8 mouse cellular contexts compared by ENCODE assay signal in genomic region chr19:21274714-21275113, GRCm38 (mm10). TPM values are rescaled to one million over a fixed set of nuclear protein-coding genes. Genes with fewer than 3 reads are reported as not detected.
DNase-seq lines count a peak whose midpoint lies in the region; ATAC-seq and TF ChIP-seq lines count a peak whose summit lies in the region.

No protein-coding gene starts in this region.

- dilution Hi-C loops in CH12.LX (cut with MboI; ENCODE audit: extremely low pct_ligation_motif_present, extremely low pct_unique_long_range_greater_than_20kb, low sequenced_read_pairs) = no loop called here

- no peak for TF ChIP-seq EP300 in heart, adult 2 months (IDR thresholded peaks at IDR 0.05; ENCODE audit: insufficient read depth, low read depth, low read length)
- no peak for TF ChIP-seq EP300 in CH12.LX (IDR thresholded peaks at IDR 0.05; ENCODE audit: low read length)

- no peaks in the 10 kb centered on the region for H3K9me3 ChIP-seq in CH12.LX (replicated peaks; ENCODE audit: low read length)
- H3K9me3 ChIP-seq in forebrain, embryonic 13.5 days (replicated peaks) = no peaks in the 10 kb centered on the region
- no peaks in the 10 kb centered on the region for H3K9me3 ChIP-seq in liver, embryonic 13.5 days (replicated peaks)

- no peak for TF ChIP-seq POLR2A in heart, adult 2 months (IDR thresholded peaks at IDR 0.05; ENCODE audit: insufficient read depth, low read depth, low read length)
- no peak for TF ChIP-seq POLR2A in CH12.LX (IDR thresholded peaks at IDR 0.05; ENCODE audit: low read depth, low read length)

- no peak for DNase-seq in heart, adult 2 months
- no peak for DNase-seq in heart, adult 18-20 months
- no peak for DNase-seq in CH12.LX (ENCODE audit: extremely low read depth)
- no peak for DNase-seq in liver, embryonic 13.5 days
- no peak for DNase-seq in right cerebral cortex, postnatal 10 days (ENCODE audit: low spot score in 2 of 2)
- no peak for DNase-seq in cerebellum, postnatal 25 days
- DNase-seq in spleen, adult 18-20 months = no peak

- 3% methylated on average over 3 of the region's 3 CpGs for WGBS in heart, adult 2 months
- WGBS in forebrain, embryonic 13.5 days = 36% methylated on average over 3 of the region's 3 CpGs
- WGBS in liver, embryonic 13.5 days (ENCODE audit: insufficient replicate concordance) = 17% methylated on average over 3 of the region's 3 CpGs

- in situ Hi-C loops in CH12.LX (cut with MboI; ENCODE audit: low pct_ligation_motif_present, low pct_unique_long_range_greater_than_20kb, low sequenced_read_pairs) = loop anchor here (25.0 kb wide), 2 partner anchors 137 to 237 kb away; no protein-coding TSS in a partner anchor

- H3K36me3 ChIP-seq in heart, adult 2 months (ENCODE audit: control insufficient read depth, insufficient read depth, low read length) = peaks cover 29% of the 10 kb centered on the region
- peaks cover 11 to 30% of the 10 kb centered on the region in 2 experiments for H3K36me3 ChIP-seq in CH12.LX (replicated peaks in 1 of 2; ENCODE audit: control insufficient read depth in 1 of 2, insufficient read depth in 1 of 2, low read length in 1 of 2)
- peaks cover 20% of the 10 kb centered on the region for H3K36me3 ChIP-seq in forebrain, embryonic 13.5 days (ENCODE audit: poor library complexity, severe bottlenecking)
- peaks cover 25% of the 10 kb centered on the region for H3K36me3 ChIP-seq in liver, embryonic 13.5 days

- TF ChIP-seq RAD21 in CH12.LX (IDR thresholded peaks at IDR 0.05; ENCODE audit: low read depth, low read length) = no peak

- peak overlapping the region; percentile 75 for H3K4me2 ChIP-seq in CH12.LX (ENCODE audit: insufficient read depth, low read depth, poor library complexity, severe bottlenecking)
- peak overlapping the region; percentile 72 for H3K4me2 ChIP-seq in forebrain, embryonic 13.5 days
- peak overlapping the region; percentile 71 for H3K4me2 ChIP-seq in liver, embryonic 13.5 days

- no peaks in the 10 kb centered on the region; the same call in 1 of the 2 replicates for H3K79me2 ChIP-seq in heart, adult 2 months (replicated peaks; ENCODE audit: control insufficient read depth, insufficient read depth, low read length)
- H3K79me2 ChIP-seq in CH12.LX (replicated peaks; ENCODE audit: control insufficient read depth, extremely low read depth, insufficient read depth, poor library complexity, severe bottlenecking) = peaks cover 45% of the 10 kb centered on the region

- TF ChIP-seq CTCF in heart, adult 2 months (IDR thresholded peaks at IDR 0.05) = no peak
- TF ChIP-seq CTCF in CH12.LX (conservative IDR thresholded peaks at IDR 0.05 in 1 of 2, IDR thresholded peaks at IDR 0.05 in 1 of 2; ENCODE audit: low read depth in 2 of 2, low read length in 2 of 2) = no peak

- H3K27ac ChIP-seq in heart, adult 2 months = peak overlapping the region; percentile 96
- no peak overlapping the region; the same call in 1 of the 2 replicates for H3K27ac ChIP-seq in CH12.LX (ENCODE audit: insufficient read depth, low read depth)
- H3K27ac ChIP-seq in forebrain, embryonic 13.5 days = no peak overlapping the region
- peak overlapping the region; percentile 76 for H3K27ac ChIP-seq in liver, embryonic 13.5 days

- intact Hi-C loops in heart, adult 2 months (cut with DNase I) = loop anchor here (5.0 kb wide), 3 partner anchors 98 to 198 kb away; partner anchors contain the start of gene Gda

- ATAC-seq in forebrain, embryonic 13.5 days = no peak
- ATAC-seq in liver, embryonic 13.5 days (ENCODE audit: low read depth) = no peak

- H3K4me1 ChIP-seq in heart, adult 2 months (ENCODE audit: control insufficient read depth, insufficient read depth, low read length) = peaks cover 4% of the 10 kb centered on the region
- peaks cover 0 to 33% of the 10 kb centered on the region in 2 experiments; a peak in 3 of 4 replicates for H3K4me1 ChIP-seq in CH12.LX (ENCODE audit: control insufficient read depth in 1 of 2, insufficient read depth in 2 of 2)
- H3K4me1 ChIP-seq in forebrain, embryonic 13.5 days = peaks cover 38% of the 10 kb centered on the region
- H3K4me1 ChIP-seq in liver, embryonic 13.5 days (replicated peaks) = peaks cover 24% of the 10 kb centered on the region

- peak overlapping the region; percentile 78 for H3K9ac ChIP-seq in heart, adult 2 months (ENCODE audit: low read depth, low read length)
- peak overlapping the region; percentile 89 for H3K9ac ChIP-seq in CH12.LX (ENCODE audit: insufficient read depth, low read depth)
- peak overlapping the region; percentile 70 for H3K9ac ChIP-seq in forebrain, embryonic 13.5 days
- H3K9ac ChIP-seq in liver, embryonic 13.5 days = peak overlapping the region; percentile 79

- H3K27me3 ChIP-seq in heart, adult 2 months (ENCODE audit: control insufficient read depth, insufficient read depth, low read length) = no peaks in the 10 kb centered on the region
- H3K27me3 ChIP-seq in CH12.LX (replicated peaks) = no peaks in the 10 kb centered on the region
- no peaks in the 10 kb centered on the region for H3K27me3 ChIP-seq in forebrain, embryonic 13.5 days
- H3K27me3 ChIP-seq in liver, embryonic 13.5 days = no peaks in the 10 kb centered on the region

- H3K4me3 ChIP-seq in heart, adult 2 months = peak overlapping the region; percentile 85
- peak overlapping the region; percentile 71 to 87 (median 73) for H3K4me3 ChIP-seq in CH12.LX (replicated peaks in 1 of 3; ENCODE audit: low read depth in 2 of 3, low read length in 2 of 3, poor library complexity in 1 of 3)
- H3K4me3 ChIP-seq in forebrain, embryonic 13.5 days = peak overlapping the region; percentile 95
- peak overlapping the region; percentile 98 for H3K4me3 ChIP-seq in liver, embryonic 13.5 days (replicated peaks)

TF ChIP-seq in CH12.LX, 34 proteins besides CTCF, POLR2A, EP300 and RAD21:
- TF ChIP-seq KAT2A (IDR thresholded peaks at IDR 0.05; ENCODE audit: insufficient replicate concordance, low read length) (no peak), JUND (conservative IDR thresholded peaks at IDR 0.05; ENCODE audit: low read depth, low read length) (no peak; the same call in 1 of the 2 replicates), USF2 (conservative IDR thresholded peaks at IDR 0.05; ENCODE audit: low read depth, low read length) (no peak), CHD2 (IDR thresholded peaks at IDR 0.05; ENCODE audit: low read length) (no peak), ETS1 (conservative IDR thresholded peaks at IDR 0.05; ENCODE audit: low read depth, low read length) (no peak), ZNF384 (IDR thresholded peaks at IDR 0.05; ENCODE audit: low read depth, low read length) (no peak), ZKSCAN1 (IDR thresholded peaks at IDR 0.05; ENCODE audit: borderline replicate concordance, low read depth, low read length) (no peak), CHD1 (IDR thresholded peaks at IDR 0.05; ENCODE audit: low read depth, low read length) (no peak), TCF12 (IDR thresholded peaks at IDR 0.05; ENCODE audit: low read depth, low read length) (no peak), JUN (IDR thresholded peaks at IDR 0.05; ENCODE audit: insufficient read depth, low read depth, low read length) (no peak), MEF2A (IDR thresholded peaks at IDR 0.05; ENCODE audit: borderline replicate concordance, low read depth, low read length) (no peak), MAX (IDR thresholded peaks at IDR 0.05; ENCODE audit: low read length) (no peak), MYC (IDR thresholded peaks at IDR 0.05; ENCODE audit: low read depth, low read length) (no peak)

RNA-seq across cellular contexts. Expression of gene Zfand5, which starts 2.6 kb away (rescaled TPM):
- 100 to 1,000 TPM; 114 to 131 TPM for total RNA-seq in heart, adult 2 months (2021)
- polyA plus RNA-seq in heart, adult 2 months (2012; rRNA removed) = 27.4 and 66.6 TPM in 2 replicates
- 100 to 1,000 TPM; 123 to 133 TPM for total RNA-seq in heart, adult 18-20 months (2021)
- total RNA-seq in CH12.LX (2012; rRNA removed) = 40.9 and 44.7 TPM in 2 replicates
- total RNA-seq in CH12.LX (2014; rRNA removed) = 87.9 and 107 TPM in 2 replicates
- polyA plus RNA-seq in CH12.LX (2012; ENCODE audit: insufficient read length, low read depth) = 65.8 and 71.8 TPM in 2 replicates
- 125 and 130 TPM in 2 replicates for polyA plus RNA-seq in forebrain, embryonic 13.5 days (2015; fragmentation: Nextera tagmentation; extraction: Ambion mirVana)
- 36.8 and 38.6 TPM in 2 replicates for polyA plus RNA-seq in liver, embryonic 13.5 days (2015; fragmentation: Nextera tagmentation; extraction: Ambion mirVana)

Comparison
In these comparisons a context has a peak if more than half of its experiments do, and no peak if none do; other contexts are left out.
1. H3K27ac ChIP-seq: peak in heart, adult 2 months (single experiment) and liver, embryonic 13.5 days (single experiment); none in CH12.LX (single experiment) and forebrain, embryonic 13.5 days (single experiment).
2. Peak in every context shown above with its lines, with median percentiles within 50 percentile points of each other: H3K4me3 ChIP-seq, H3K9ac ChIP-seq and H3K4me2 ChIP-seq.